Mouse (Mus musculus) heart, postnatal 0 days (tissue): ENCODE data around the gene Parp11.

Experiments used
- CTCF ChIP-seq: IDR thresholded peaks from 2 replicates; pipeline ENCODE4 v1.5.1; 2016; ENCODE audit warnings: antibody characterized with exemption, control low read depth, low read depth
- EP300 ChIP-seq: IDR thresholded peaks from 2 replicates; pipeline ENCODE4 v1.6.1; 2016; ENCODE audit warnings: antibody characterized with exemption, low read depth

GRCm38 (mm10) chr6:127540517-127540916, 93.9 kb downstream of the Parp11 start:
- TF ChIP-seq CTCF (no peak), EP300 (no peak)
